Mouse (Mus musculus) small intestine, adult 2 months (tissue): ENCODE data around the gene Mapkbp1.

Source experiments
- CTCF ChIP-seq: fragments of 200-500 bp; IDR thresholded peaks from 2 replicates; pipeline ENCODE4 v1.5.1; 2012; ENCODE audit warnings: low read depth, mild to moderate bottlenecking, control low read depth, inconsistent platforms, low read length, moderate library complexity, mixed read lengths; ENCODE audit not compliant: insufficient replicate concordance, insufficient read length; ENCODE audit errors: extremely low read depth
- POLR2A ChIP-seq: fragments of 200-500 bp; IDR thresholded peaks from 2 replicates; pipeline ENCODE4 v1.6.1; 2012; ENCODE audit warnings: low read depth, mild to moderate bottlenecking, control low read depth, inconsistent platforms, low read length, moderate library complexity

DNA sequence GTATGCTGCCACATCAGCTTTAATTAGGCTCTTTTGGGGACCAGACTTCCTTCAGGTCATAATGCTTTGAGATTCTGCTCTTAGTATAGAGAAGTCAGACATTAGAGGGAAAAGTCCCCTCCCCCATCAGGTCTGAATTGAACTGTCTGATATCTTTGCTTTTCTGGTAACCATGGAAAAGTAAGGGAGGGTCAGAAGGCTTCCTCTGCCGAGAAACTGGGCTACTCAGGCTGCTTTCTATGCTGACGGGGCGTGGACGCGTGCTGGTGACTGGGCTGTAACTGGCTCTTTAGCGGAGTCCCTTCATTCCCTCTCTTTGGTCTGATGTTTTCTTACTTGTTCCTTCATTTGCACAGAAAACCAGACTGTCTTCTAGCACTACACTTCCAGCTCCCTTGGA, 13.9 kb downstream of the Mapkbp1 start:
- TF ChIP-seq CTCF = no peak
- TF ChIP-seq POLR2A = no peak
